Mouse (Mus musculus) thymus, postnatal 36 days (tissue): Measurements from ENCODE around the gene Kbtbd7.
A peak's percentile ranks its signal among the peaks of the same experiment; 100 is the strongest.

ENCODE experiments used
- DNase-seq, 2 experiments: peaks; one replicate each; pipeline ENCODE4 v3.0.0; 2022; ENCODE audit warnings: mixed read lengths in 2 of 2

Kbtbd7 gene

GRCm38 (mm10) chr14:79425979-79426729, at the start of gene Kbtbd7:
TSS of gene Kbtbd7 (plus strand) at chr14:79426511.
- peak; percentile 91 to 96 for DNase-seq

DNA sequence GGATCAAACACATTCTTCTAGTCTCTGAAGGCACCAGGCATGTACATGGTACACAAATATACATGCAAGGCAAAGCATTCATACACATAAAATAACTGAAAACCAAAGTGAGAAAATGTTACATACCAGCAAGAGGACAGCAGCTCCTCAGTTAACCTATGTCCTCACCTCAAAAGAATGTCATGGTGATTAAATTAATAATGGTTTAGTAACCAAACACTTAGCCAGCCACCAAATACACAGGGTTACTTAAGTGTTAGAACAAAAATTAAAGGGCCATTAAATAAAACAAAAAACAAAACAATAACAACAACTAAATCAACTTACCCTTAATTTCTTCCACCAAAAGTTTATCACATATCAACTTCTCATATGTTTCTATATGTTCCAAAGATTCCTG, 49.3 kb upstream of the Kbtbd7 start:
- no peak for DNase-seq

- DNase-seq: no peak
Observed at GRCm38 (mm10) chr14:79383120-79383519, 43.2 kb upstream of the Kbtbd7 start.

- no peak for DNase-seq
Observed at GRCm38 (mm10) chr14:79388304-79388703, 38.0 kb upstream of the Kbtbd7 start.

DNA sequence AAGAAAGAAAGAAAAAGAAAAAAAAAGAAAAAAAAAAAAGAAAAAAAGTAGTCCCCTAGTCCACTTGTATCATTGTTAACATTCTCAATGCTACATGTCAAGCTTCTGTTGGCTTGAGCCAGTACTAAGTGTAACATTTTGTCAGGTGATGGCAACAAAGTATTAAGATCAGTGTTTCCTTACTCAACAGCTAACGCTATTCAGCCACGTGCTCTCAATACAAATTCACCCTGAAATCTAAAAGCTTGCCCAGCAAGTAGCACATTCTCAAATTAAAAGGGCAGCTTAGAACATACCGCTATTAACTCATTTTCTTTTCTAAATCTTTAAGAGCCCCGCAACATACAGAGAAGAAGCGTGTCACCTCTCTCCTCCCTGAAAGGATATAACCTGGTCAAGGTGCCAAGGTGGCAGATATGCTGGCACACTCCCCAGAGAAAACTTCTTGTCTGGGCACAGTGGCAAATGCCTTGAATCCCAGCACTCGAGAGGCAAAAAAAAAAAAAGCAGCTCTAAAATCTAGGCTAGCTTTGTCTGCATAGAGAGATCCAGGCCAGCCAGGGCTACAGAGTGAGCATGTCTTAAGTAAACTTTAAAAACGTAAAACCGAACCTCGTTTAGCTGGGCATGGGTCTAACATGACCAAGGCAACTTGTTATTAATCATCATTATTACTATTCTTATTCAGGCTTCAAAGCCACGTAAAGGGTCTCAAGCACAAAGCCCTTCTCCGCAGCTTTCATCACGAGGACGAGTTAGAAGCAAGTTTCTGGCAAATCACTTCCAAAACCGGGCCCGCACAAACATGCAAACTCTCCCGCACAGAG, 36.7 kb upstream of the Kbtbd7 start:
- no peak for DNase-seq

DNA sequence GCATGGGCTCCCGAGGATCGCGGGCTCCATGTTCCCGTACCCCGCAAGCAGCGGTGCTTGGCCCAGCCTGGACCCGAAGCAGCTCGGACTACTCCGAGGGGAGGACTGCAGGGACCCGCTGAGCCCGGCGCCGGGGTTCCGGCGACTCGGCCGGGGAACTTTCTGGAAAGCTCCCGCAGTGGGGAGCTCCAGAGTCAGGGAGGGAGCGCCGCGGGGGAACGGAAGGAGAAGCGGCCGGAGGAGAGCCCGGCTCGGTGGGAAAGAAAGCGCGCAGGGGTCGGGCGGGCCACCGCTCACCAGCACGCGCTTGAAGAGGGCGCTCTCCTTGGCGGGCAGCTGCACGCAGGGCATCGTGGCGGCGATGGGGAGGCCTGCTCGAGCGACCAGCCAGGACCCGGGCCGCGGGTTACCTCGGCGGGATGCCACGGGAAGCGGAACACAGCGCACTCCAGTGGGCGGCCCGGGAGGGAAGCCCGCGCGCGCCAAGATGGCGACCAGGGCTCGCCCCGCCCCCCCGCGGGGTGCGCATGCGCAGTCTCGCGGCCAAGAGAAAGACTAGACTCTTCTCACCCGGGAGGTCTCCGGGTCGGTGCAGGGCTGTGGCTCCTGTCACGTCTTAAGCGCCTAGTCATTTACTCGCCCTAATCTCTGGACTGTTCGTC, 35.9 kb upstream of the Kbtbd7 start, which contains the start of gene Naa16:
Gene Naa16 (minus strand): TSS at position 514 of the 662 bp plus-strand sequence.
- DNase-seq: peak; percentile 93 to 95

DNA sequence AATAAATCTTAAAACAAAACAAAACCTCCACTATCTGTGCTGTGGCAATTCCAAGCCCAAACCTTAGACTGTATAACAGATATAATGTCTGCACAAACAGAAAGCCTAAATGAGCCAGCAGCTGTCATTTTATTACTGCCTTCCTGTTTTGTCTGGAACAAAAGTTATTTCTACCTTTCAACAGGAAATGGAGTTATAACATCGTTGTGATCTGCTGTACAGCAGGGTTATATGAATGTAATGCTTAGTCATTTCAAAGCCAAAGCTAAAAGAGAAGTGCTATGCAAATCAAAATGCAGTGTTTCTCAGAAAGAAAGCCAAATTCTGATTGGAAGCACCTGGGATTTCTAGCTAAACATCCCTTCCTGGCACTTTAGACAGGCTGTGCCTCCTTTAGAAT, 33.0 kb upstream of the Kbtbd7 start:
- DNase-seq: no peak

DNA sequence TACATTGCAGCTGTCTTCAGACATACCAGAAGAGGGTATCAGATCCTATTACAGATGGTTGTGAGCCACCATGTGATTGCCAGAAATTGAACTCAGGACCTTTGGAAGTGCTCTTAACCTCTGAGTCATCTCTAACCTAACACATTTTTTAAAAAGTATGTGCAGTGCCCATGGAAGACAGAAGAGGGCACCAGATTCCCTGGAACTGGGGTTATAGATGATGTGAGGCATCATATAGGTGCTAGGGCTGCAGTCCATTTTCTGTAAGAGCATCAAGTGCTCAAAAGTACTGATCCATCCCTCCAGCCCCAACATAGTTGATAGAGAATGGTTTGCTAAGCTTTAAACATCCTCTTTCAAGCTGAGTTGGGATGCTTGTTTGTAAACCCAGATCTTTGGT, 31.7 kb upstream of the Kbtbd7 start:
- peak; percentile 13 to 36 for DNase-seq

GRCm38 (mm10) chr14:79397321-79398122, 28.8 kb upstream of the Kbtbd7 start, which contains the start of gene Mtrf1:
TSS of gene Mtrf1 (plus strand) at chr14:79397772.
- DNase-seq: peak; percentile 59 to 61

GRCm38 (mm10) chr14:79407641-79408040, 18.7 kb upstream of the Kbtbd7 start:
- DNase-seq: no peak

GRCm38 (mm10) chr14:79409278-79409830, 17.0 kb upstream of the Kbtbd7 start:
- DNase-seq: no peak

GRCm38 (mm10) chr14:79410662-79411061, 15.6 kb upstream of the Kbtbd7 start:
- no peak for DNase-seq

GRCm38 (mm10) chr14:79413121-79413520, 13.2 kb upstream of the Kbtbd7 start:
- no peak for DNase-seq

DNA sequence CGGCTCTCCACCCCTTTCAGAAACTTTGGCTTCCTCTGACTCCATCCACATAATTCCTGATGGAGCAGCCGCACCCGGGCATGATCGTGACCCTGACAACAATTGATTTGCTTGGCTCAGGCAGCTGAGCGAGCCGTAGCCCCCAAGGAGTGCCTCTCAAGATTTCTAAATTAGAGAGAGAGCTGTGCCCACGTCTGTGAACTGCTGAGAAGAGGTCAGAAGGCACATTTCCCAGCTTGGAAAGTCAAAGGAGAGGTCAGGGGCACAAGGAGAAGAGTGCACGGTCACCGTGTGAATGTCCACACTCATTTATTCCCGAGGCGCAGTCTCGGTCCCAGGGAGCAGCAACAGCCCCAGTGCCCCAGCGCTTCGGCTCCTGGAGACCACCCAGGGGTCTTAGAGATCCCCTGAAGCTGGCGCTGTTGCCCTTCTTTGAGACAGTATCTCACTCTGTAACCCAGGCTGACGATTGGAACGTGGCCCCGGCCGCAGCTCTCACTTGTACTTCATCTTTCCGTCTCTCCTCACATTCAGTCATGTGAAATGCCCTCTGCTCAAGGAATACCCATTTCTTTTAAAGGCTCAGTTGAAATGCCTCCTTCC, 6.1 kb upstream of the Kbtbd7 start:
- DNase-seq: no peak

GRCm38 (mm10) chr14:79426730-79427365, 537 bp downstream of the Kbtbd7 start:
- peak; percentile 8 to 25 for DNase-seq

GRCm38 (mm10) chr14:79434068-79434467, 7.8 kb downstream of the Kbtbd7 start:
- no peak for DNase-seq

- DNase-seq: no peak
Observed at GRCm38 (mm10) chr14:79440655-79441054, 14.3 kb downstream of the Kbtbd7 start.

- DNase-seq: no peak
Observed at GRCm38 (mm10) chr14:79441441-79441840, 15.1 kb downstream of the Kbtbd7 start.

DNA sequence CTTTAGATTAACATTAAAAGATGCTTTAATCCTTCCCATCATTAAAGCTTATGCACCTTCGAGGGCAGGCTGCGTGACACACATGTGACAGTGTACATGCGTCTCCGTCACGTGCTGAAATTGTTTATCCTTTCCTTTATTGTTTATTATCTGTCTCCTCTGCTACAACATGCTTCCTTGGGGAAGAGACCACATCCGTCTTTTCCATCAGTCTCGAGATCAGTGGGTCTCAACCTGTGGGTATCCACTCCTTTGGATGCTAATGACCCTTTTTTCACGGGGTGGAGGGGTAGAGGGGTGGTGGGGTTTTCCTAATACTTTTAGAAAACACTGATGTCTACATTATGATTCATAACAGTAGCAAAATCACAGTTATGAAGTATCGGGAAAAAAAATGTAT, 18.3 kb downstream of the Kbtbd7 start:
- DNase-seq: no peak

DNA sequence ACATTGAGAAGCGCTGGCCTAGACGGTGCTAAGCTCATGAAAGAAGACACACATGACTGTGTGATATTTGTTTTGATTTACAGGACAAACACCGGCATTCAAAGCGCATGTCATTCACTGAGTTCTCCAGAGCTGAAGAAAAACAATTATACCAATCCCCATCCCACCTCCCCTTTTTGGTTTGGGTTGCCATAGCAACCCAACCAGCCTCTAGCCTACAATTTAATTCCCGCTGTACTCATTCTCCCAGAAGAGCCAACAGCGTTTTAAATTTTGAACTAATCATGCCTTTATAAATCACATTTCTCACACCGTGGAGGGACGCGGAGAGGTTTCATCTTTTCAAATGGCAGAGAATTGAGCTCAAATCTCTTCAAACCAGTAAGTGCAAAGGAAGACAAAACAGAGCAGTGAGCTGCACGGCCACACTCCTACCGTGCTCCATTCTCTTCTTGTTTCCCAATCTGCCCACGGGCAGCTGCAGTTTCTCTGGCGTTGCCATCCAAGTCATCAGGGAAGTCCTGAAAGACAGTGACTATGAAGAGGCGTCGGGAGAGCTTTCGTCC, 18.8 kb downstream of the Kbtbd7 start:
- DNase-seq: no peak
